Mouse (Mus musculus) embryonic fibroblast, embryonic 13.5 days (primary cell): ENCODE data around the gene Gm28035. TPM values are rescaled to one million over a fixed set of nuclear protein-coding genes. Genes with fewer than 3 reads are reported as not detected.
A peak's percentile ranks its signal among the peaks of the same experiment; 100 is the strongest.

Experiments used
- H3K27ac ChIP-seq: 2 replicates; pipeline ENCODE4 v1.5.1; 2012; ENCODE audit warnings: low read length, control low read depth, inconsistent platforms; ENCODE audit not compliant: insufficient read depth
- H3K4me1 ChIP-seq: 2 replicates; pipeline ENCODE4 v1.6.1; 2011; ENCODE audit warnings: low read length; ENCODE audit not compliant: control insufficient read depth, insufficient read depth
- H3K4me3 ChIP-seq: 2 replicates; pipeline ENCODE4 v1.5.1; 2011; ENCODE audit warnings: mild to moderate bottlenecking, control low read depth, low read length; ENCODE audit not compliant: insufficient read depth
- CTCF ChIP-seq: IDR thresholded peaks from 2 replicates; pipeline ENCODE4 v1.5.1; 2011; ENCODE audit warnings: mild to moderate bottlenecking, control low read depth, low read length, moderate library complexity, borderline replicate concordance; ENCODE audit not compliant: insufficient read depth
- POLR2A ChIP-seq: IDR thresholded peaks from 2 replicates; pipeline ENCODE4 v1.6.1; 2011; ENCODE audit warnings: low read depth, mild to moderate bottlenecking, control low read depth, low read length, moderate library complexity
- polyA plus RNA-seq: library from polyadenylated mRNA; stranded (reverse); fragments of >200 nt; gene quantifications from 2 replicates; pipeline ENCODE4 v1.2.4, GENCODE M21; 2011; ENCODE audit warnings: low read depth; ENCODE audit not compliant: missing spikeins, insufficient read length

Gene Gm28035
- polyA plus RNA-seq, 1 experiment, result 5.8 TPM

DNA sequence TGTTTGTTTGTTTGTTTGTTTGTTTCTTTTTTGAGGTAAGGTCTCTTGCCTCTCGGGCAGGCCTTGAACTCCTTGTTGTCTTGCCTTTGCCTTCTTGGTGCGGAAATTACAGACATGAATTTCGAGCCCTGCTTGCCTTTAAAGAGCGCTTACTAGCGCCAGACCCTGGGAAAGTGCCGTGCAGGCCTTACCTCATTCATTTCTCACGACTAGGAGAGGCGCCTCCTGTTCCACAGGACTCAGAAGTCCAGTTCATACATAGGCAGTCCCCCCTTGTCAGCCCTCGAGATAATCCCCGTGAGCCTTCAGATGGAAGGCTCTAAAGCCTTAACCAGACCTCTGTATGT lies 46.6 kb downstream of the Gm28035 start:
- Histone ChIP-seq H3K4me1 (no peaks in the 10 kb centered on the region), H3K27ac (0 out of 2 replicates have a peak overlapping the region, but pooled peaks have one; percentile 29), H3K4me3 (peak overlapping the region; percentile 96)
- TF ChIP-seq POLR2A, result no peak
- no peak for TF ChIP-seq CTCF

DNA sequence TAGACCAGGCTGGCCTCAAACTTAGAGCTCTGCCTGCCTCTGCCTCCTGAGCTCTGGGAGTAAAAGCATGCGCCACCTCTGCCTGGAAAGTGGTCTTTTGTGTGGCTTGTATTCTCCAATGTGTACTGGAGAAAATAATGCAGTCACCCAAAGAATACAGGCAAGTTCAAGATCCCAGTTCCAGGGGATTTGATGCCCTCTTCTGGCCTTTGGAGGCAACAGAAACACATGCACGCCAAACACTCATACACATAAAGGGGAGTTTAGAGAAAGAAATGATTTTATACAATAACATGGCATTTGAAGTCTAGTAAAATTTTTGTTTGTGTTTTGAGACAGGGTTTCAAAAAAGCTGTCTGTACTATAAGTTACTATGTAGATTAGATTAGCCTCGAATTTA lies 59.2 kb downstream of the Gm28035 start:
- Histone ChIP-seq H3K4me1 (no peaks in the 10 kb centered on the region), H3K4me3 (no peak overlapping the region), H3K27ac (no peak overlapping the region)
- no peak for TF ChIP-seq CTCF
- no peak for TF ChIP-seq POLR2A

DNA sequence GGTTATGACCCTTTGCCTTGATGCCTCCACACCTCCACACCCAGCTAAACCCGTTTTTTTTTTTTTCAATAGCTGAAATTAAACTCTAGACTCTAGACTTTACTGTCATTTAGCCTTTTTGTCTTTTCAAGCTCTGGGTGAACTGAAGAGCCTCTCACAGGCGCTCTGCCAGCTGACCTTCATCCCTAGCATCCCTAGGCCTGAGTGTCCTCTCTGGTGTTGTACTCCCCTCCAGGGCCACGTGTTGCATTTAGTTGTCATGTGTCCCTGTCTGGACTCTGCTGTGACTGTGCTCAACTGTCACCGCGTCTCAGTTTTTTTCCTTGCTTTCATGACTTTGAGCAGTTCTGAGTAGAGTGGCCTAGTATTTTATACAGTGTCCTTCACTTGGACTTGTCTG lies 59.6 kb downstream of the Gm28035 start:
- H3K27ac ChIP-seq, result no peak overlapping the region
- no peak overlapping the region for H3K4me3 ChIP-seq
- H3K4me1 ChIP-seq, result no peaks in the 10 kb centered on the region
- TF ChIP-seq POLR2A, result no peak
- no peak for TF ChIP-seq CTCF

DNA sequence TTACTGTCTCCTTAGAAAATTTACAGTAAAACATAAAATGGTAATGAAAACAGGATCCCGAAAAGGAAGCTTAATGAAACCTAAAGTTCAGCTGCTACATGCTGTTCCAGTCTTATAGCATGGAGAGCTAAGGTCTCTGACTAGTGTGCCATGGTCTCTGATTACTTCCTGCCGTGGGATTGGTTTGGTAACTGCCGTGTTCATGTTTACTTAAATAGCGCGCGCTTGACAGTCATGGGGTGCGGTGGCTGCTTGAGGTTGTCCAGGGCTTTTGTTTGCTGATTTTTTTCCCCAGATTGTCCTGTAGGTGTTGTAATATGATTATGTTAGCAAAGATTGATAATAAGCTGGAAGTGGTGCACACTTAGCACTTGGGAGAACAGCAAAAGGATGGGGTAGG lies 65.7 kb downstream of the Gm28035 start:
- Histone ChIP-seq H3K4me3 (no peak overlapping the region), H3K4me1 (no peaks in the 10 kb centered on the region), H3K27ac (no peak overlapping the region)
- no peak for TF ChIP-seq CTCF
- TF ChIP-seq POLR2A, result no peak

DNA sequence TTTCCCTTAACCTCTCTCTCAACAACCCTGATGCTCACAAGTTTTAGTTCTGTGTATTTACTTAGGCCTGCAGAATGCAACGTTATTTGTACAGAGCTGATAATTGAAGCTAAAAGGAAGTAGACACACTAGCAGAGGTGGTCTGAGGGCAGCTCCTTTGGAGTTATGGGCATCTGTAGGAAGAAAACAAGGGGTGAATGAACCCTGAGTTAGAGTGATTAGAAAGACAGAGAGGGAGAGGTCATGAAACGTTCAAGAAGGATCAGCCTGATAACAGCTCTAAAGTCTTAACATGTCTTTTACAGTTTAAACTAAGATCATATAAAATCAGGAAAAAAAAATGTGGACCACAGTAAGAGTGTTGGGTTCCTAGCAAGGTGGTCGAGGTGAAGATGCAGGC lies 69.0 kb downstream of the Gm28035 start:
- H3K4me1 ChIP-seq, result no peaks in the 10 kb centered on the region
- H3K4me3 ChIP-seq, result no peak overlapping the region
- no peak for TF ChIP-seq CTCF
- no peak for TF ChIP-seq POLR2A
- no peak overlapping the region for H3K27ac ChIP-seq

DNA sequence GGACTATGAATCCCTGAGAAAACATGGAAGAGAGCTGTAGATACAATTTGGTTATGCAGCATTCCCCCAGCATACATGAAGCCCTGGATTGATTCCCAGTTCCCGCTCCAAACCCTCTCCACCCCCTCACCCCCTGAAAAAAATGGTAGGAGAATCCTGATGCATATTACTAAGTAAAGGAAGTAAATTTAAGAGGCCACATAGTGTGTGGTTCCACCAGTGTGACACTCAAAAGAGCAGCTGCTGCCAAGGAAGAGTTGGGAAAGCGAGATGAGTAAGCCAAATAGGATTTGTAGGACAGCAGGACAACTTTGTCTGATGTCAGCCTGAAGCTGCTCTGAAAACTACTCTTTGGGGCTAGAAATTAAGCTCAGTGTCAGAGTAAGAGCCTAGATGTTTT lies 71.1 kb downstream of the Gm28035 start:
- no peak for TF ChIP-seq CTCF
- no peak for TF ChIP-seq POLR2A
- H3K4me1 ChIP-seq, result no peaks in the 10 kb centered on the region
- no peak overlapping the region for H3K27ac ChIP-seq
- H3K4me3 ChIP-seq, result no peak overlapping the region

DNA sequence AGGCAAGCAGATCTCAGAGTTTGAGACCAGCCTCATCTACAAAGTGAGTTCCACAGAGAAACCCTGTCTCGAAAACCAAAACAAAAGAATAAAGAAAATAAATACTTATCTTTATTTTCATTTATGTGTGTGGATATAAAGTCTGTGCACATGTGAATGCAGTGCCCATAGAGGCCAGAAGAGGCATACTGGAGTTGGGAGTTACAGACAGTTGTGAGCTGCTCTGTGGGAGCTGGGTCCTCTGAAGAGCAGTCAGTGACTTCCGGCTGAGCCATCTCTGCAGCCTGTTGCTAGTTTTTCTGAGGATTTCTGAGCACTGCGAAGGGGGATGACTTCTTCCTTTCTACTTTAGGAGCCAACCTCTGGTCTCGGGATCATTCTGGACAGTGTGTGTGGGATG lies 75.8 kb downstream of the Gm28035 start:
- TF ChIP-seq CTCF, result no peak
- TF ChIP-seq POLR2A, result no peak
- H3K4me1 ChIP-seq, result no peaks in the 10 kb centered on the region
- H3K4me3 ChIP-seq, result no peak overlapping the region
- no peak overlapping the region for H3K27ac ChIP-seq

DNA sequence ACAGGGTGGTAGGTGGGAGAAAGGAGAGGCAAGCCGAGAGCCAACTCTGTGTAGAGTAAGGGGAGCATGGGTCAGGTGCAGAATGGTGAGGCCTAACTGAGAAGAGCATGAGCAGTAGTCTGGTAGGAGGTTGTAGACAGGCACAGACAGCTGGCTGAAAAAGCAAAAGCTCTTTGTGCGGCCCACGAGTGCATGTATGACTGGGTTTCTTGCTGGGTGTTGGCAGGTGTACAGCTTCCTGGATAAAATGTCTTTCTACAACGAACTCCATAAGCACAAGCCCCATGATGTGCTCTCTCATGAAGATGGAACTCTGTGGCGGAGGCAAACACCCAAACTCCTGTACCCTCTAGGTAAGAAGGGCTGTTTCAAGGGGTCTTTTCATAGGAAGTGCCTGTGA lies 76.6 kb downstream of the Gm28035 start:
- TF ChIP-seq POLR2A (no peak), CTCF (no peak)
- H3K4me3 ChIP-seq, result no peak overlapping the region
- no peak overlapping the region for H3K27ac ChIP-seq
- no peaks in the 10 kb centered on the region for H3K4me1 ChIP-seq

DNA sequence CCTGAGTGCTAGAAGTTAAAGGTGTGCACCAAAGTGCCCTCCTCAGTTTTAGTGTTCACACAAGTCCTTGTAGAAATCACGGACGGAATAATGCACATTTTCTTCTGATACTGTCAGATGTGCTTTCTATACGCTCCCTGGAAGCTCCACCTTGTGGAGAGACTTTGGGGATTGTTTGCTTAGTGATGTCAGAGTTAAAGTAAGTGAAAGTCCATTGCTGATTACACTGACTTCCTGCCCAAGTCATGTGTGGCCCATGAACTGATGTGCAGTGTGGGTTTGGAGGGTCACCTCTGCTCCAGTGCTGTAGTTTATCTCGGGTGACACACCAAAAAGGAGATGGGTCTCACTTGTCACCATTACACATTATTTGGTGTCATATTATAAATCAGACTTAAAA lies 78.9 kb downstream of the Gm28035 start:
- H3K4me3 ChIP-seq, result no peak overlapping the region
- TF ChIP-seq CTCF (no peak), POLR2A (no peak)

DNA sequence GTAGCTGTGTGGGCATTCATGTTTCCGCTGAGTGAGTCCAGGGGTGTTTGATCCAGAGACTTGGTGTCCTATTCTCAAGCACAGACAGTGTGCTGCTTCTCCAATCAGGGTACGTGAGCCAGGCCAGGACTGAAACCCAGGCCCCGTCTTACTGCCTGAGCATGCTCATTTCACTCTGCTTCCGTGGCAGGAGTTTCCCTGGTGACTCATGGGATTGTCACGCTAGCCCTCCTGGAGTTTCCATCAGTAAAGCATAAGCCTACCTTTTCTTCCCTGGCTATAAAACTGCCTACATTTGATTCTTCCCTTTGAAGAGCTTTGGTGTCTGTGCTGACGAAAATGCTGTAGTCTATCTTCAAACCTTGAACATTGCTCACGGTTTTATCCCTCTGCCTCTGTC lies 82.7 kb downstream of the Gm28035 start:
- Histone ChIP-seq H3K27ac (peak overlapping the region; percentile 44; the same call in 1 of the 2 replicates), H3K4me3 (no peak overlapping the region), H3K4me1 (peaks cover 4% of the 10 kb centered on the region; the same call in 1 of the 2 replicates)
- TF ChIP-seq POLR2A (no peak; the same call in 1 of the 2 replicates), CTCF (no peak)

More for the DNA sequence above, 78.9 kb downstream of the Gm28035 start:
- Histone ChIP-seq H3K4me1 (peaks cover 4% of the 10 kb centered on the region; the same call in 1 of the 2 replicates), H3K27ac (no peak overlapping the region)

DNA sequence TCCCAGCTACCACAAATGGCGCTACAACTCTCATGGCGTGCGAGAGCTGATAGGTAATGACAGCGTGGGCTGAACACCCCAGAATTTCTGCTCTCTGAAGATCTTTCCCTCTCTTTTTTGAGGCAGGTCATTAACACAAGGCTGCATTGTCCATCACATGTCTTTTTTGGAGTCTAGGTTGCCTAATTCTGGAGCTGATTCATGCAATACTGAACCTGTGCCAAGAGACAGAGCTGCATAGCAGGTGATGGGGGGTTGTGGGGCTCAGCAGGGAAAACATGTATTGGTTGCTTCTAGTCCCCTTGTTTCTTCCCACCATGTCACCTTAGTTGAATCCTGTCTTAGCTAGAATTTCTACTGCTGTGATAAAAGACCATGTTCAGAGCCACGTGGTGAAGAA lies 84.9 kb downstream of the Gm28035 start:
- no peak for TF ChIP-seq CTCF
- no peak for TF ChIP-seq POLR2A
- Histone ChIP-seq H3K27ac (no peak overlapping the region), H3K4me3 (no peak overlapping the region), H3K4me1 (peaks cover 4% of the 10 kb centered on the region; the same call in 1 of the 2 replicates)
